Mouse (Mus musculus) liver, adult 10 weeks (tissue): Measurements from ENCODE around the gene Vstm4. TPM values are rescaled to one million over a fixed set of nuclear protein-coding genes. Genes with fewer than 3 reads are reported as not detected.

Source experiments
- polyA plus RNA-seq: library from polyadenylated mRNA; stranded (reverse); fragments of 350-450 nt; fragmentation: Illumina TruSeq; extraction: RNeasy Lipid Tissue Mini Kit (QIAGEN cat#74804); gene quantifications from one replicate; pipeline ENCODE4 v1.2.3, GENCODE M21; 2014; ENCODE audit warnings: low read depth, low replicate concordance

The Vstm4 gene
- polyA plus RNA-seq: 1.0 TPM

DNA sequence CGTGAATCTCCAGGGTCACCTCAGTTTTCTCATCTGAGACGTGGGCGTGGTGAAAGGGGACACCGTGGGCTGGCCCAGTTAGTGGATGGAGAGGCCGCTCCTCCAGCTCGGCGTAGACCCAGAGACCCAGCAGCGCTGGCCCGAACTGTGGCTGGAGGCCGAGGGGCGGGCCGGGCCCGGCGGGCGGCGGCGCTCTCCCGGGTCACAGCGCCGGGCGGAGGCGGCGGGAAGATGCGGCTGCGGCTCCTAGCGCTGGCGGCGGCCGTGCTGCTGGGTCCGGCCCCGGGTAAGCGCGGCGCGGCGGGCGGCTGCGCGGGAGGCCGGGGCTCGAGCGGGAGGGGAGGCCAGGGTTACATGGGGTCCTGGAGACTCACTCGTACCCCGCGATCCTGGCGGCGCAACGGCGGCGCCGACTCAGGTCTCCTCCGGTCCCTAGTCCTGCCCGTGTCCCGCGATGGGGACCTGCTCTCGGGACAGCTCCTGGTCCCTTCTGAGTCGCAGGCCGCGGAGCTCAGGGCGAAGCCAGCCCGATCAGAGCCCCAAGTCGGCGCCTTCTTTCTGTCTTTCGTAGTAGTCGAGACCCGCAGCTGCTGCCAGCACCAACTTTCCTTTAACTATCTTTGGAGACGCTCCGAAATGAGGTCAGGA is at the start of gene Vstm4:
Gene Vstm4 (plus strand): TSS at position 76 of the 648 bp plus-strand sequence.

DNA sequence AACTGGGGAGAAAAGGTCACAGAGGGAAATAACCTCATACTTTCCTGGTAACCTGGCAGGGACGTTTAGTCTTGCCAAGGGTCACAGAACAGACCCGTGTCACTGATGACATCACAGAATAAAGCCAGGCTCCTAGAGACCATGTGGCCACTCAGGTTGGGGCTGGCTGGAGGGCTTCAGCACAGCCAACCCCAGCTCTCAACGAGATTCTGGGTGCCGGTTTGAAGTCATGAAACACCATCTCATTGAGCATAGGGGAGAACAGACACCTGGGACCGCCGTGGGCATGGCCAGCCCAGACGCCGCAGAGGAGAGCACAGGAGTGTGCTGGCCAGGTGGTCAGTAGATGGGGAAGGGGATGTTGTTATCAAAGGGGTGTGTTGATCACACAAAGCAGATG is 22.7 kb upstream of the Vstm4 start, which contains the start of gene Fam170b:
Gene Fam170b (plus strand): TSS at position 116 of the 400 bp plus-strand sequence.

Other genes starting within 250 kb of the Vstm4 start
- not detected for gene 3425401B19Rik, start 171.5 kb upstream of the Vstm4 start, polyA plus RNA-seq
- gene Tmem273, start 70.8 kb upstream of the Vstm4 start, polyA plus RNA-seq: 0.69 TPM
- gene Fam170b, start 22.8 kb upstream of the Vstm4 start, polyA plus RNA-seq: not detected
- gene Lrrc18, start 134.6 kb downstream of the Vstm4 start, polyA plus RNA-seq: 0.42 TPM